Mouse (Mus musculus): ENCODE results near the gene Tmem237. TPM values are rescaled to one million over a fixed set of nuclear protein-coding genes. Genes with fewer than 3 reads are reported as not detected.
A peak's percentile ranks its signal among the peaks of the same experiment; 100 is the strongest.

Tmem237 gene
- 43.3 and 45.7 TPM in 2 replicates for polyA plus RNA-seq (2014; fragmentation: Nextera tagmentation; extraction: Ambion mirVana)

- H3K27me3 ChIP-seq (ENCODE audit: insufficient read depth, low read length): no peaks in the 10 kb centered on the region
- H3K4me1 ChIP-seq (ENCODE audit: insufficient read depth): no peaks in the 10 kb centered on the region
- H3K36me3 ChIP-seq (ENCODE audit: insufficient read depth): no peaks in the 10 kb centered on the region
These were observed at the start of gene Tmem237 for GRCm38 (mm10) chr1:59119720-59120457. Gene Tmem237, minus strand, starts transcription at chr1:59120408.

GRCm38 (mm10) chr1:59169586-59169985 lies 49.4 kb upstream of the Tmem237 start:
- H3K4me1 ChIP-seq (ENCODE audit: insufficient read depth): no peaks in the 10 kb centered on the region

More at GRCm38 (mm10) chr1:59119720-59120457, at the start of gene Tmem237:
- peak within 1 kb of the TSS; percentile 85 for H3K4me2 ChIP-seq
- no peak for TF ChIP-seq CTCF (IDR thresholded peaks at IDR 0.05; ENCODE audit: low read depth)
- H3K9ac ChIP-seq: peak within 1 kb of the TSS; percentile 67
- H3K27ac ChIP-seq (ENCODE audit: low read depth): peak within 1 kb of the TSS; percentile 85
- H3K4me3 ChIP-seq (ENCODE audit: low read depth, low read length): peak within 1 kb of the TSS; percentile 64
- ATAC-seq (ENCODE audit: insufficient read depth) (peak; percentile 99), DNase-seq (peak; percentile 97)
- WGBS: 1% methylated on average over 73 of the region's 74 CpGs
- no peaks in the 10 kb centered on the region for H3K9me3 ChIP-seq (ENCODE audit: low read depth, low read length)

GRCm38 (mm10) chr1:59168556-59168955 lies 48.3 kb upstream of the Tmem237 start:
- Histone ChIP-seq H3K4me1 (ENCODE audit: insufficient read depth) (no peaks in the 10 kb centered on the region), H3K27ac (ENCODE audit: low read depth) (no peak overlapping the region), H3K27me3 (ENCODE audit: insufficient read depth, low read length) (no peaks in the 10 kb centered on the region), H3K36me3 (ENCODE audit: insufficient read depth) (peaks cover 32% of the 10 kb centered on the region), H3K9ac (no peak overlapping the region), H3K4me2 (no peak overlapping the region), H3K9me3 (ENCODE audit: low read depth, low read length) (no peaks in the 10 kb centered on the region), H3K4me3 (ENCODE audit: low read depth, low read length) (no peak overlapping the region)
- ATAC-seq (ENCODE audit: insufficient read depth) (no peak), DNase-seq (no peak)
- TF ChIP-seq CTCF (IDR thresholded peaks at IDR 0.05; ENCODE audit: low read depth): no peak
- WGBS: 38% methylated on average over 2 of the region's 2 CpGs

More at GRCm38 (mm10) chr1:59169586-59169985, 49.4 kb upstream of the Tmem237 start:
- no peak overlapping the region for H3K9ac ChIP-seq
- no peak for TF ChIP-seq CTCF (IDR thresholded peaks at IDR 0.05; ENCODE audit: low read depth)
- no peaks in the 10 kb centered on the region for H3K9me3 ChIP-seq (ENCODE audit: low read depth, low read length)
- no peak overlapping the region for H3K4me3 ChIP-seq (ENCODE audit: low read depth, low read length)
- H3K27ac ChIP-seq (ENCODE audit: low read depth): no peak overlapping the region
- no peak for DNase-seq
- H3K36me3 ChIP-seq (ENCODE audit: insufficient read depth): peaks cover 32% of the 10 kb centered on the region
- no peak for ATAC-seq (ENCODE audit: insufficient read depth)
- H3K4me2 ChIP-seq: no peak overlapping the region
- 77% methylated on average over 6 of the region's 6 CpGs for WGBS
- no peaks in the 10 kb centered on the region for H3K27me3 ChIP-seq (ENCODE audit: insufficient read depth, low read length)

GRCm38 (mm10) chr1:59167654-59168425 lies 47.6 kb upstream of the Tmem237 start:
- no peak overlapping the region for H3K9ac ChIP-seq
- H3K4me1 ChIP-seq (ENCODE audit: insufficient read depth): no peaks in the 10 kb centered on the region
- no peaks in the 10 kb centered on the region for H3K9me3 ChIP-seq (ENCODE audit: low read depth, low read length)
- no peak overlapping the region for H3K4me2 ChIP-seq
- peaks cover 33% of the 10 kb centered on the region for H3K36me3 ChIP-seq (ENCODE audit: insufficient read depth)
- WGBS: 56% methylated on average over 4 of the region's 4 CpGs
- no peak for TF ChIP-seq CTCF (IDR thresholded peaks at IDR 0.05; ENCODE audit: low read depth)
- H3K27me3 ChIP-seq (ENCODE audit: insufficient read depth, low read length): no peaks in the 10 kb centered on the region
- no peak overlapping the region for H3K4me3 ChIP-seq (ENCODE audit: low read depth, low read length)
- no peak overlapping the region for H3K27ac ChIP-seq (ENCODE audit: low read depth)
- DNase-seq (no peak), ATAC-seq (ENCODE audit: insufficient read depth) (no peak)

GRCm38 (mm10) chr1:59166232-59166905 lies 46.2 kb upstream of the Tmem237 start:
- TF ChIP-seq CTCF (IDR thresholded peaks at IDR 0.05; ENCODE audit: low read depth): no peak
- Histone ChIP-seq H3K9ac (no peak overlapping the region), H3K9me3 (ENCODE audit: low read depth, low read length) (no peaks in the 10 kb centered on the region), H3K27ac (ENCODE audit: low read depth) (no peak overlapping the region), H3K4me3 (ENCODE audit: low read depth, low read length) (no peak overlapping the region), H3K4me1 (ENCODE audit: insufficient read depth) (no peaks in the 10 kb centered on the region), H3K4me2 (no peak overlapping the region), H3K27me3 (ENCODE audit: insufficient read depth, low read length) (no peaks in the 10 kb centered on the region), H3K36me3 (ENCODE audit: insufficient read depth) (peaks cover 30% of the 10 kb centered on the region)
- DNase-seq: no peak
- ATAC-seq (ENCODE audit: insufficient read depth): no peak
- WGBS: 89% methylated on average over 9 of the region's 9 CpGs

- H3K36me3 ChIP-seq (ENCODE audit: insufficient read depth): peaks cover 23% of the 10 kb centered on the region; the same call in 1 of the 2 replicates
- H3K9me3 ChIP-seq (ENCODE audit: low read depth, low read length): no peaks in the 10 kb centered on the region
- no peaks in the 10 kb centered on the region for H3K27me3 ChIP-seq (ENCODE audit: insufficient read depth, low read length)
- DNase-seq: no peak
- no peak overlapping the region for H3K4me2 ChIP-seq
- no peak overlapping the region for H3K4me3 ChIP-seq (ENCODE audit: low read depth, low read length)
- H3K27ac ChIP-seq (ENCODE audit: low read depth): no peak overlapping the region
- no peak for ATAC-seq (ENCODE audit: insufficient read depth)
- TF ChIP-seq CTCF (IDR thresholded peaks at IDR 0.05; ENCODE audit: low read depth): no peak
- H3K9ac ChIP-seq: no peak overlapping the region
- 69% methylated on average over 5 of the region's 5 CpGs for WGBS
- no peaks in the 10 kb centered on the region for H3K4me1 ChIP-seq (ENCODE audit: insufficient read depth)
These were observed 43.7 kb upstream of the Tmem237 start for GRCm38 (mm10) chr1:59163918-59164317.
